Mouse (Mus musculus): ENCODE data around the gene Sec16b.
A peak's percentile ranks its signal among the peaks of the same experiment; 100 is the strongest.

GRCm38 (mm10) chr1:157500657-157501056 lies 5.9 kb upstream of the Sec16b start:
- 0 out of 3 replicates have a peak, but pooled peaks have one; percentile 4 for TF ChIP-seq GATA1 (IDR thresholded peaks at IDR 0.05; ENCODE audit: borderline replicate concordance, low read length)
- no peak for TF ChIP-seq FLI1 (IDR thresholded peaks at IDR 0.05; ENCODE audit: low read length)
